Mouse (Mus musculus) T-cell, adult 66 days (primary cell): Measurements from ENCODE around the gene Sh2b2. TPM values are rescaled to one million over a fixed set of nuclear protein-coding genes. Genes with fewer than 3 reads are reported as not detected.

ENCODE experiments used
- total RNA-seq, 2 experiments: library from RNA; stranded (reverse); gene quantifications; 3 replicates in 1 of 2; 4 replicates in 1 of 2; pipeline ENCODE4 v1.2.4; 2023

Gene Sh2b2
- total RNA-seq, result 1 to 10 TPM in 1 of 2 experiments, under 1 TPM in 1; 0.99 to 4.1 TPM

GRCm38 (mm10) chr5:136246452-136246838, at the start of gene Sh2b2:
Gene Sh2b2 (minus strand): TSS chr5:136246556.

GRCm38 (mm10) chr5:136198474-136199391, 47.6 kb downstream of the Sh2b2 start, which contains the start of gene Prkrip1:
Gene Prkrip1 (minus strand): TSS chr5:136198963.

GRCm38 (mm10) chr5:136170512-136171362, 75.6 kb downstream of the Sh2b2 start, which contains the start of gene Orai2:
Gene Orai2 (minus strand): TSS chr5:136170713.

Other genes with a start within 250 kb of the Sh2b2 start
- under 1 TPM; 0.44 to 0.71 TPM for gene Upk3b, start 208.1 kb downstream of the Sh2b2 start, total RNA-seq
- gene Upk3bl, start 192.1 kb downstream of the Sh2b2 start, total RNA-seq, result not detected
- gene Rasa4, start 162.6 kb downstream of the Sh2b2 start, total RNA-seq, result 1 to 10 TPM; 5.0 to 6.5 TPM
- gene Polr2j, start 129.9 kb downstream of the Sh2b2 start, total RNA-seq, result 10 to 100 TPM; 60.5 to 61.6 TPM
- gene Lrwd1, start 110.5 kb downstream of the Sh2b2 start, total RNA-seq, result 10 to 100 TPM; 45.7 to 60.0 TPM
- 10 to 100 TPM; 36.6 to 38.4 TPM for gene Alkbh4, start 110.4 kb downstream of the Sh2b2 start, total RNA-seq
- gene Orai2, start 75.8 kb downstream of the Sh2b2 start, total RNA-seq, result 100 to 1,000 TPM; 248 to 265 TPM
- gene Prkrip1, start 47.6 kb downstream of the Sh2b2 start, total RNA-seq, result 10 to 100 TPM; 29.7 to 35.2 TPM